Mouse (Mus musculus): Measurements from ENCODE around the gene Iqcg. TPM values are rescaled to one million over a fixed set of nuclear protein-coding genes. Genes with fewer than 3 reads are reported as not detected.
A peak's percentile ranks its signal among the peaks of the same experiment; 100 is the strongest.

Gene Iqcg
- 1.7 and 2.2 TPM in 2 replicates for polyA plus RNA-seq (2012; rRNA removed)

GRCm38 (mm10) chr16:33056095-33056785 lies at the start of gene Iqcg, which contains the start of gene Rpl35a:
Gene Iqcg (minus strand): TSS chr16:33056218.
Gene Rpl35a (plus strand): TSS chr16:33056453.
- peak; percentile 91 for TF ChIP-seq POLR2A (IDR thresholded peaks at IDR 0.05; ENCODE audit: borderline replicate concordance, insufficient read depth, low read length)
- TF ChIP-seq CTCF (IDR thresholded peaks at IDR 0.05; ENCODE audit: borderline replicate concordance, insufficient read depth, low read depth, low read length): no peak
- Histone ChIP-seq H3K27me3 (ENCODE audit: control insufficient read depth, insufficient read depth, low read length) (no peaks in the 10 kb centered on the region), H3K4me1 (ENCODE audit: control insufficient read depth, insufficient read depth, low read length) (peaks cover 5% of the 10 kb centered on the region; the same call in 1 of the 2 replicates), H3K4me3 (replicated peaks; ENCODE audit: insufficient read depth, low read depth, low read length) (peak within 1 kb of the TSS; percentile 70), H3K27ac (ENCODE audit: insufficient read depth, low read length) (peak within 1 kb of the TSS; percentile 93)
- peak; percentile 86 to 94 for DNase-seq
- under 1% methylated on average over 47 of the region's 47 CpGs for WGBS

- TF ChIP-seq CTCF (IDR thresholded peaks at IDR 0.05; ENCODE audit: borderline replicate concordance, insufficient read depth, low read depth, low read length) (no peak), POLR2A (IDR thresholded peaks at IDR 0.05; ENCODE audit: borderline replicate concordance, insufficient read depth, low read length) (no peak)
- H3K27me3 ChIP-seq (ENCODE audit: control insufficient read depth, insufficient read depth, low read length): no peaks in the 10 kb centered on the region
- no peak overlapping the region for H3K4me3 ChIP-seq (replicated peaks; ENCODE audit: insufficient read depth, low read depth, low read length)
- 81% methylated on average over 8 of the region's 8 CpGs for WGBS
- no peak overlapping the region for H3K27ac ChIP-seq (ENCODE audit: insufficient read depth, low read length)
- no peak for DNase-seq
- no peaks in the 10 kb centered on the region; the same call in 1 of the 2 replicates for H3K4me1 ChIP-seq (ENCODE audit: control insufficient read depth, insufficient read depth, low read length)
Observed at GRCm38 (mm10) chr16:33085666-33086065, 29.6 kb upstream of the Iqcg start.

- Histone ChIP-seq H3K4me1 (ENCODE audit: control insufficient read depth, insufficient read depth, low read length) (no peaks in the 10 kb centered on the region; the same call in 1 of the 2 replicates), H3K4me3 (replicated peaks; ENCODE audit: insufficient read depth, low read depth, low read length) (no peak overlapping the region), H3K27me3 (ENCODE audit: control insufficient read depth, insufficient read depth, low read length) (no peaks in the 10 kb centered on the region), H3K27ac (ENCODE audit: insufficient read depth, low read length) (no peak overlapping the region)
- TF ChIP-seq POLR2A (IDR thresholded peaks at IDR 0.05; ENCODE audit: borderline replicate concordance, insufficient read depth, low read length): no peak
- no peak for DNase-seq
- 91% methylated on average over 2 of the region's 2 CpGs for WGBS
Observed at GRCm38 (mm10) chr16:33083996-33084395, 28.0 kb upstream of the Iqcg start.

GRCm38 (mm10) chr16:33082951-33083350 lies 26.9 kb upstream of the Iqcg start:
- Histone ChIP-seq H3K4me3 (replicated peaks; ENCODE audit: insufficient read depth, low read depth, low read length) (no peak overlapping the region), H3K4me1 (ENCODE audit: control insufficient read depth, insufficient read depth, low read length) (no peaks in the 10 kb centered on the region; the same call in 1 of the 2 replicates), H3K27me3 (ENCODE audit: control insufficient read depth, insufficient read depth, low read length) (no peaks in the 10 kb centered on the region), H3K27ac (ENCODE audit: insufficient read depth, low read length) (no peak overlapping the region)
- 93% methylated on average over 6 of the region's 6 CpGs for WGBS
- no peak for DNase-seq
- TF ChIP-seq POLR2A (IDR thresholded peaks at IDR 0.05; ENCODE audit: borderline replicate concordance, insufficient read depth, low read length): no peak
- no peak for TF ChIP-seq CTCF (IDR thresholded peaks at IDR 0.05; ENCODE audit: borderline replicate concordance, insufficient read depth, low read depth, low read length)

- H3K4me1 ChIP-seq (ENCODE audit: control insufficient read depth, insufficient read depth, low read length): no peaks in the 10 kb centered on the region
- no peak overlapping the region for H3K27ac ChIP-seq (ENCODE audit: insufficient read depth, low read length)
- 97% methylated on average over 7 of the region's 7 CpGs for WGBS
- no peak overlapping the region for H3K4me3 ChIP-seq (replicated peaks; ENCODE audit: insufficient read depth, low read depth, low read length)
- no peak for TF ChIP-seq POLR2A (IDR thresholded peaks at IDR 0.05; ENCODE audit: borderline replicate concordance, insufficient read depth, low read length)
- TF ChIP-seq CTCF (IDR thresholded peaks at IDR 0.05; ENCODE audit: borderline replicate concordance, insufficient read depth, low read depth, low read length): no peak
- no peaks in the 10 kb centered on the region for H3K27me3 ChIP-seq (ENCODE audit: control insufficient read depth, insufficient read depth, low read length)
- no peak for DNase-seq
Observed at GRCm38 (mm10) chr16:33080063-33080462, 24.0 kb upstream of the Iqcg start.

GRCm38 (mm10) chr16:33077069-33077627 lies 21.1 kb upstream of the Iqcg start:
- TF ChIP-seq POLR2A (IDR thresholded peaks at IDR 0.05; ENCODE audit: borderline replicate concordance, insufficient read depth, low read length): no peak
- TF ChIP-seq CTCF (IDR thresholded peaks at IDR 0.05; ENCODE audit: borderline replicate concordance, insufficient read depth, low read depth, low read length): no peak
- no peak overlapping the region for H3K4me3 ChIP-seq (replicated peaks; ENCODE audit: insufficient read depth, low read depth, low read length)
- no peaks in the 10 kb centered on the region for H3K4me1 ChIP-seq (ENCODE audit: control insufficient read depth, insufficient read depth, low read length)
- 92% methylated on average over 5 of the region's 5 CpGs for WGBS
- H3K27me3 ChIP-seq (ENCODE audit: control insufficient read depth, insufficient read depth, low read length): no peaks in the 10 kb centered on the region
- H3K27ac ChIP-seq (ENCODE audit: insufficient read depth, low read length): no peak overlapping the region
- DNase-seq: no peak

- Histone ChIP-seq H3K4me1 (ENCODE audit: control insufficient read depth, insufficient read depth, low read length) (no peaks in the 10 kb centered on the region), H3K4me3 (replicated peaks; ENCODE audit: insufficient read depth, low read depth, low read length) (no peak overlapping the region), H3K27me3 (ENCODE audit: control insufficient read depth, insufficient read depth, low read length) (no peaks in the 10 kb centered on the region), H3K27ac (ENCODE audit: insufficient read depth, low read length) (no peak overlapping the region)
- TF ChIP-seq POLR2A (IDR thresholded peaks at IDR 0.05; ENCODE audit: borderline replicate concordance, insufficient read depth, low read length) (no peak), CTCF (IDR thresholded peaks at IDR 0.05; ENCODE audit: borderline replicate concordance, insufficient read depth, low read depth, low read length) (no peak)
- 86% methylated on average over 6 of the region's 6 CpGs for WGBS
- no peak for DNase-seq
Observed at GRCm38 (mm10) chr16:33076078-33076477, 20.1 kb upstream of the Iqcg start.

GRCm38 (mm10) chr16:33074967-33075366 lies 18.9 kb upstream of the Iqcg start:
- H3K4me3 ChIP-seq (replicated peaks; ENCODE audit: insufficient read depth, low read depth, low read length): no peak overlapping the region
- no peaks in the 10 kb centered on the region for H3K4me1 ChIP-seq (ENCODE audit: control insufficient read depth, insufficient read depth, low read length)
- DNase-seq: no peak
- no peaks in the 10 kb centered on the region for H3K27me3 ChIP-seq (ENCODE audit: control insufficient read depth, insufficient read depth, low read length)
- H3K27ac ChIP-seq (ENCODE audit: insufficient read depth, low read length): no peak overlapping the region
- TF ChIP-seq POLR2A (IDR thresholded peaks at IDR 0.05; ENCODE audit: borderline replicate concordance, insufficient read depth, low read length): no peak
- no peak for TF ChIP-seq CTCF (IDR thresholded peaks at IDR 0.05; ENCODE audit: borderline replicate concordance, insufficient read depth, low read depth, low read length)
- WGBS: 83% methylated on average over 5 of the region's 5 CpGs

Measured in cerebellum, adult 2 months (tissue).